Mouse (Mus musculus) kidney, adult 2 months (tissue): ENCODE measurements around the gene Btnl10. TPM values are rescaled to one million over a fixed set of nuclear protein-coding genes. Genes with fewer than 3 reads are reported as not detected.
A peak's percentile ranks its signal among the peaks of the same experiment; 100 is the strongest.

Source experiments
- DNase-seq: peaks from one replicate; pipeline ENCODE4 v3.0.0; 2021
- H3K27ac ChIP-seq: fragments of 200-500 bp; 2 replicates; pipeline ENCODE4 v1.5.1; 2012; ENCODE audit warnings: low read depth, low read length, control low read depth, inconsistent platforms; ENCODE audit not compliant: insufficient read depth
- H3K27me3 ChIP-seq: fragments of 200-500 bp; replicated peaks from 2 replicates; pipeline ENCODE4 v1.6.1; 2012; ENCODE audit warnings: mild to moderate bottlenecking, moderate library complexity, low read length, inconsistent platforms; ENCODE audit not compliant: control insufficient read depth, insufficient read depth
- H3K36me3 ChIP-seq: fragments of 200-500 bp; 2 replicates; pipeline ENCODE4 v1.6.1; 2012; ENCODE audit warnings: mild to moderate bottlenecking, moderate library complexity, low read length, inconsistent platforms; ENCODE audit not compliant: control insufficient read depth, insufficient read depth
- H3K4me1 ChIP-seq: fragments of 200-500 bp; 2 replicates; pipeline ENCODE4 v1.6.1; 2011; ENCODE audit warnings: low read length; ENCODE audit not compliant: control insufficient read depth, insufficient read depth
- H3K4me3 ChIP-seq: fragments of 200-500 bp; 2 replicates; pipeline ENCODE4 v1.5.1; 2011; ENCODE audit warnings: mild to moderate bottlenecking, low read depth, low read length, control low read depth; ENCODE audit not compliant: insufficient read depth
- CTCF ChIP-seq: fragments of 200-500 bp; conservative IDR thresholded peaks from 2 replicates; pipeline ENCODE4 v1.5.1; 2011; ENCODE audit warnings: low read depth, mild to moderate bottlenecking, control low read depth, low read length, moderate library complexity, mixed read lengths; ENCODE audit not compliant: insufficient read depth, insufficient read length
- POLR2A ChIP-seq: fragments of 200-500 bp; IDR thresholded peaks from one replicate; pipeline ENCODE4 v1.6.1; 2011; ENCODE audit warnings: low read depth, low read length, control low read depth
- WGBS: fragments of 180-500 bp; shearing (Covaris S2); methylation state at CpG from one replicate; pipeline ENCODE4 v1.1.7; 2018; 5-methylcytosine and 5-hydroxymethylcytosine counted together
- polyA plus RNA-seq: library from polyadenylated mRNA; depleted of rRNA; stranded (reverse); fragments of >200 nt; gene quantifications from 2 replicates; pipeline ENCODE4 v1.2.3, GENCODE M21; 2012

The Btnl10 gene
- polyA plus RNA-seq, 1 experiment: 0.27 TPM

- peak within 1 kb of the TSS; percentile 93 for H3K27ac ChIP-seq
- H3K4me1 ChIP-seq: peaks cover 9% of the 10 kb centered on the region; the same call in 1 of the 2 replicates
- DNase-seq: peak; percentile 98
- H3K36me3 ChIP-seq: no peaks in the 10 kb centered on the region
- under 1% methylated on average over 49 of the region's 49 CpGs for WGBS
- peak within 1 kb of the TSS; percentile 81 for H3K4me3 ChIP-seq
- TF ChIP-seq CTCF (peak; percentile 52), POLR2A (peak; percentile 65)
- H3K27me3 ChIP-seq: no peaks in the 10 kb centered on the region; the same call in 1 of the 2 replicates
These were observed 36.9 kb downstream of the Btnl10 start, which contains the start of the genes Hist3h2a and Trim17 for GRCm38 (mm10) chr11:58954420-58955142. Gene Hist3h2a (plus strand): TSS chr11:58954685. Gene Trim17 (plus strand): TSS chr11:58954685.

- H3K4me1 ChIP-seq: peaks cover 9% of the 10 kb centered on the region; the same call in 1 of the 2 replicates
- peak overlapping the region; percentile 81 for H3K4me3 ChIP-seq
- under 1% methylated on average over 20 of the region's 20 CpGs for WGBS
- no peak for DNase-seq
- no peaks in the 10 kb centered on the region for H3K36me3 ChIP-seq
- TF ChIP-seq CTCF (no peak), POLR2A (no peak)
- H3K27ac ChIP-seq: peak overlapping the region; percentile 93
- no peaks in the 10 kb centered on the region for H3K27me3 ChIP-seq
These were observed 37.6 kb downstream of the Btnl10 start for GRCm38 (mm10) chr11:58955143-58955867.

- 11% methylated on average over 8 of the region's 8 CpGs for WGBS
- no peak for DNase-seq
- TF ChIP-seq CTCF (no peak), POLR2A (no peak)
- peaks cover 9% of the 10 kb centered on the region; the same call in 1 of the 2 replicates for H3K4me1 ChIP-seq
- H3K27me3 ChIP-seq: no peaks in the 10 kb centered on the region
- no peaks in the 10 kb centered on the region for H3K36me3 ChIP-seq
- H3K27ac ChIP-seq: peak overlapping the region; percentile 3; the same call in 1 of the 2 replicates
- peak overlapping the region; percentile 81; the same call in 1 of the 2 replicates for H3K4me3 ChIP-seq
These were observed 38.2 kb downstream of the Btnl10 start for GRCm38 (mm10) chr11:58955868-58956257.

- no peak overlapping the region for H3K4me3 ChIP-seq
- H3K27ac ChIP-seq: no peak overlapping the region
- H3K36me3 ChIP-seq: no peaks in the 10 kb centered on the region
- H3K4me1 ChIP-seq: peaks cover 9% of the 10 kb centered on the region; the same call in 1 of the 2 replicates
- no peak for DNase-seq
- no peaks in the 10 kb centered on the region for H3K27me3 ChIP-seq
- WGBS: 80% methylated on average over 5 of the region's 5 CpGs
- no peak for TF ChIP-seq POLR2A
- no peak for TF ChIP-seq CTCF
These were observed 39.7 kb downstream of the Btnl10 start for GRCm38 (mm10) chr11:58957226-58957914.

- Histone ChIP-seq H3K36me3 (no peaks in the 10 kb centered on the region), H3K27ac (no peak overlapping the region), H3K27me3 (no peaks in the 10 kb centered on the region), H3K4me1 (peaks cover 9% of the 10 kb centered on the region; the same call in 1 of the 2 replicates), H3K4me3 (no peak overlapping the region)
- DNase-seq: no peak
- TF ChIP-seq POLR2A (no peak), CTCF (no peak)
- WGBS: 90% methylated on average over 6 of the region's 6 CpGs
These were observed 40.8 kb downstream of the Btnl10 start for GRCm38 (mm10) chr11:58958536-58958935.

GRCm38 (mm10) chr11:58959186-58959825 is 41.6 kb downstream of the Btnl10 start:
- no peak overlapping the region for H3K4me3 ChIP-seq
- no peak for DNase-seq
- whole genome bisulfite sequencing: 27% methylated on average over 15 of the region's 15 CpGs
- TF ChIP-seq POLR2A (no peak), CTCF (no peak)
- H3K27me3 ChIP-seq: no peaks in the 10 kb centered on the region
- peaks cover 7% of the 10 kb centered on the region; the same call in 1 of the 2 replicates for H3K4me1 ChIP-seq
- no peaks in the 10 kb centered on the region for H3K36me3 ChIP-seq
- H3K27ac ChIP-seq: no peak overlapping the region
